Mouse (Mus musculus) E14TG2a.4 (cell line): Measurements from ENCODE around the gene Nup93.

ENCODE experiments used
- CTCF ChIP-seq: conservative IDR thresholded peaks from 2 replicates; pipeline ENCODE4 v1.5.1; 2014; ENCODE audit warnings: low read length
- POU5F1 ChIP-seq: IDR thresholded peaks from 2 replicates; pipeline ENCODE4 v1.6.1; 2014; ENCODE audit warnings: low read length, borderline replicate concordance

DNA sequence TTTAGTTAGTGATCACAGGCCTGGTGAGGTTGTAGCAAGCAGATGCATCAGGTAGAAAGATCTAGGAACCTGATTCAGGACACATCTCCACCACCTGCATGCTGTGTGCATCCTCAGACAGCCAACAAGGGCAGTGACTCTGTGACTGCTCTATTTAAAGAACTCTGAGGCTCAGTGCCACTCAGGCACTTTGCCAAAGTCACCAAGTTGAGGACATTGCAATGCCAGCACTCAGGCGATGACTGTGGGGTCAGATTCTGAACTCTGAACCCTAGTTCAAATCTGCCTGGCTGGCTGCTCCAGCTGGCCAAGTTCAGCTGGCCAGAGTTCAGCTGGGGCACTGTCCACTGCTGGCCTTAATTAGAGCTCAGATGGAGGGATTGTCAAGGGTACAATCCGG lies 149.5 kb downstream of the Nup93 start:
- TF ChIP-seq CTCF (no peak), POU5F1 (no peak)
